Mouse (Mus musculus): ENCODE data around the gene Abcg5. TPM values are rescaled to one million over a fixed set of nuclear protein-coding genes. Genes with fewer than 3 reads are reported as not detected.

The Abcg5 gene
- 1.3 and 22.2 TPM in 2 replicates for total RNA-seq (2021)
- long read RNA-seq, experiment 1, partial matches to known transcripts = 0 of 1 reads
- long read RNA-seq, experiment 1, other reads (novel, unspliced or antisense) = 0 of 1 reads
- long read RNA-seq, experiment 2, transcript Abcg5-201 (13 exons, 2,351 nt) = major isoform, 11 of 18 reads
- long read RNA-seq, experiment 2, partial matches to known transcripts = 1 of 18 reads
- long read RNA-seq, experiment 2, other reads (novel, unspliced or antisense) = 6 of 18 reads

DNA sequence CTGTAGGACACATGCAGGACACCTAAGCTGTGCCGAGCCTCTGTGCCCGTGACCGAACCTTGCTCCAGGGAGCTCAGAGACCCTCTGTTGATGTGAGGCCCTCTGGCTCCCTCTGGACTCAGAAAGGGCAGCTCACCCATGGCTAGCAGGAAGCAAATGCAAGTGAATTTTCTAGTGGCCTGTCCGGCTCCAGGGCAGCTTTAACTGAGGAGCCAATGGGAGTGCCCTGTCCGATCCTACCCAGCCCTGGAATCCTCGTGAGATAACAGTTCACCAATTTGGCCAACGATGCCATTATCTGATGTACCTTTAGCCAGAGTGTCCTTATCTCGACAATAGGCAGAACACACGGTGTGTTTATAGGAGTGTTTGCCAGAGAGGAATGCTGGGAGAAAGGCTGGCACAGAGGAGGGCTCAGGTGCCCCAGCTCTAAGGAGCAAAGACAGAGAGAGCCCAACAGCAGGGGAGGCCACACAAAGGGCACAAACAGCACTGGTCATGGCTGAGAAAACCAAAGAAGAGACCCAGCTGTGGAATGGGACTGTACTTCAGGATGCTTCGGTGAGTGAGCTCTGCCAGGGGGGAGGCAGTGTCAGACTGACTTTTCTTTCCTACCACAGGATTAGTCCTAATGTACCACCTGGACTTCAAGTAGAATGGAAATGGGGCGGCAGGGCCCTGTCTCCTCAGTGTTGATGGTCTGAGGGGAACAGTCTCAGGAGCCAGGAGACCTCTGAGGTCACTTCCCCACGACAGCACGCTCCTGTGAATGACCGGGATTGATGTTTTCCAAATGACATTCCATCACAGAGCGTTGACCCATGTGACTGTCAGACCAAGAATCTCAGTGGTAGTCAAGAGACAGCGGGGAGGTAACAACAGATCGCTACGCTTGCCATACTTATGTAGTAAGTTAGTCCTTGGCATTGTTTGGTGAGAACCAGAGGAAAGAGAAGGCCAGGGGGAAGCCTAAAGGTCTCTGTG, at the start of gene Abcg5:
TSS of gene Abcg5 (minus strand) at position 278 of the 984 bp plus-strand sequence.
- no peak for DNase-seq

DNA sequence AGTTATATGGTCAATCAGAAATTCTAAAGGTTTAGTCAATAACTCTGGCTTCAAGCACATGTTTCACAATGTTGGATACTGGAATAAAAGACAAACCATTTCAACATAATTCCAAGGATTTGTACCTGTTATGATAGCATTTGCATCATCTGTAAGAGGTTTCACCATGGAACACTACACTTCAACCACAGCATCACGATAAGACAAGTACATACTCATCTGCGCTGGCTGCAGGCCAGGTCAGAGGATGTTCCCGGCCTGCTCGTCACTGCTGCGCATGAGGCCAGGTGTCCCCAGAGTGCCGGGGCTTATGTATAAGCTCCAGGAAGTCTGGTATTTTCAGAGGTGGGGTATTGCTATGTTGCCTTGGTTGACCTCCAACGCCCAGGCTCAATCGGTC, 49.8 kb upstream of the Abcg5 start:
- DNase-seq = no peak

DNA sequence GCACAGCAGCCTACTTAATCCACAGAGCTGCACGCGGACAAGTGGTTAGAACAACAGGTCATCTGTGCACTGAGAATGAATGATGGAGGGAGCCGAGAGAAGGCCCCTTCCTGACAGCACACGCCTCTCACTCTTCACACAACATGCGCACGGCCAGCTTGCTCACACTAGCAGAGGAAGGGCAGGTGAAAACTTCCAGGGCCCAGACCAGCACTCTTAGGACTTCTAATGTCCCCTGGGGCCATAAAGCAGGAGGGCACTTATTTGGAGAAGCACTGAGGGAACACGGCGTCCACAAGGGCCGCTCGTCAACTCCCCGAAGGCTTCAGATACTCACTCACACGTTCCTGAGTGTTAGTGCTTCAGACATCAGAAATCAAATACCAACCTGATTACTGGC, 48.5 kb upstream of the Abcg5 start:
- DNase-seq = no peak

DNA sequence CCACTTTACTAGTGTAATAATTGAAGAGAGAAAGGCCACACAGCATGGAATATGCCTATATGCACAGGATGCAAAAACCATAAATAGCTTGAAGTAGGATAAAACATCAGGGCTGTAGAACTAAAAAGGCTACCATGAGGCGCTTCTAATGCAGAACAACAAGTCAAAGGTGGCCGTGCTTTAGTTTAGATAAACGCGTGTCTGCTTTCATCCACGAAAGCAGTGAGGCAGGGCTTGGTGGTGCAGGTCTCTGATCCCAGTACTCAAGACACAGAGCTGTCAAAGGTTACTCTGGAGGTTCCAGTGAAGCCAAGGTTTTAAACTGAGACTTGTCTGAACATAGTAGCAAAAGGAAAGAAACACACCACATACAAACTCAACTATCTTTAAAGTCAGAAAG, 46.3 kb upstream of the Abcg5 start:
- DNase-seq = no peak

DNA sequence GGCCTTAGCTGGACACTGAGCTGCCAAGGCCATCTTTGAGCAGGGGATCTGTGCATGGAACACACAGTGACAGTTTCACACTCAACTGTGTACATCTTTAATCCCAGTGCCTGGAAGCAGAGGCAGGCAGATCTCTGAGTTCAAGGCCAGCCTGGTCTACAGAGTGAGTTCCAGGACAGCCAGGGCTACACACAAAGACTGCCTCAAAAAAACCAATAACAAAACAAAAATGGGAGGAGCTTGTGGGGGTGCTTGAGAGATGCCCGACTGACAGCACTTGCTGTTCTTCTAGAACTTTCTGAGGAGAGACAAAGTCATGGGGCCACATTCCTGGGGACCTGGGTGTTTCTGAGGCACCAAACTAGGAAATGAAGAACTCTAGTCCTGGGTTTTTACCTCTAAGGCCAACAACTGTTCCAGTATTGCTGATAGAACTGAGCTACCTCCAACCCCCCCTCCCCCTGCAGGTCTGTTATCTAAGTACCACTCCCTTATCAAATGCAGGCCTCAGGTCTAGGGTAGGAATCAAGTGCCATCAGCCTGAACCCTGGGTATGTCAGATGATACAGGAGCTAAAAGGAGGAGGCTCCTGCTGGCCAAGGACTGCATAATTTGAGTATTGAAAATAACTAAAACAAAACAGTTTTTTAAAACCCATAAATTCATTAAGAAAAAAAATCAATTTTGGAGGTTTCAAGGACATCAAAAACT, 45.5 kb upstream of the Abcg5 start:
- DNase-seq = no peak

DNA sequence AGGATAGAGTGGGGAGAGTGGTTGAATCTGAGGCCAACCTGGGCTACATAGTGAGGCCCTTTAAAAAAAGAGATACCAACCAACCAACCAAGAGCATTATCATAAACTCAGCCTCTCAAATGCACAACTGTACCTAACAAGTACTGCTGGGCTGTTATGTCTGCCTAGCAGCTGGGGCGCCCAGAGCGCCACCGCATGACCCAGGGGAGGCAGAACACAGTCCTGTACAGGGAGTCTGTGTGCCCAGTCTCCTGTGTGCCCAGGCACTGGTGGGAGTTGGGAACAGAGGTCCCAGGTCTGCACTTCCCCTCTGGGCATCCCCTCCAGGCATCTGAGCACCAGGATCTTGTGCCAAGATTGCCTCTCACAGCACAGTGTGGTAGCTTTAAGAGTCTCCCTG, 42.4 kb upstream of the Abcg5 start:
- no peak for DNase-seq

DNA sequence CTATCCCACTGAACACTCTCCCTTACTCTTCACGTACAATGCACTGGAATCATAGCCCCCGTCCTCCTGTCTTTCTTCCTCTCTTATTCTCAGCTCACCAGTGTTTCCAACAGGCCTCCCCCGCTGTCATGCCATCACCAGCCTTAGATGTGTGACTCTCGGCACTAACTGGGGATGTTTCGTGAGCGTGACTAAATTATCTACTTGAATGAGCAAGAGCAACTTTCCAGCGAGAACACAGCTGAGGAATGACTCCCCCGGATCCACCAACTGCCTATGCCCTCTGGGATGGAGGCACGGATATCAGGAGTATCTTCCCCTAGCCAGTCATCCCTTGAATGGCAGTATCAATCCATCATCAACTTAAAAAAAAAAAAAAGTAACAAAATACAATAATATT, 41.2 kb upstream of the Abcg5 start:
- DNase-seq = no peak

DNA sequence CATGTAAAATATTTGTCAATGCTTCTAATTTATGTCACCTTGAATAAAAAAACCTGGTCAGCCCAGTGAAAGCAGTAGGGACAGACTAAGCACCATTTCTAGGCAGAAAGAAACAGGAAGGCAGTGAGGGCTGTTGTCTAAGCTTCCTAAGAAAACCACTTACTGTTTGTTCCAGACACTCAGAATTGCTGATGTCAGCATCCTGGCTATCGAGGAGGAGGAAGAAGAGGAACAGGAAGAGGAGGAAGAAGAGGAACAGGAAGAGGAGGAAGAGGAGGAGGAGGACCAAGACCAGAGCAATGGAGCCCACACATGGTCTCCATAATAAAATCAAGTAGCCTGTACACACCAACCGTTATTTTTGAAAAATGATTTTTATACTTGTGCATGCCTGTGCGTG, 36.3 kb upstream of the Abcg5 start:
- no peak for DNase-seq

DNA sequence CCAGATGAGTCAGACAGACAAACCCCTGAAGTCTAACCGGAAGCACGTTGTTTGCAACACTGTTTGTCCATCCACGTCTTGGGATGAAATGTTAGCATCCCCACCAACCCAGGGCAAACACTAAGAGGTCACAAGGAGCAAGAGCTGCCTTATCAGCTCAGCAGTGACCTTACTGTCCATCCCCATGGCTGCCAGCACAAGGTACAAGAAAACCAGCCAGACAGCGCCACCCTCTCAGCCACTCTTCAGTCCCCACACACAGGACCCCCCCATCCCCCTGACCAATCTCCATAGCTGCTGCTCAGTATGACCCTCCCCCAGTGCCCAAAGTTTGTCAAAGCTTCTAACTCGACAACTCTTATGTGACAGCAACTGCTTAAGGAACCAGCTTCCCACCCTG, 34.6 kb upstream of the Abcg5 start:
- no peak for DNase-seq

DNA sequence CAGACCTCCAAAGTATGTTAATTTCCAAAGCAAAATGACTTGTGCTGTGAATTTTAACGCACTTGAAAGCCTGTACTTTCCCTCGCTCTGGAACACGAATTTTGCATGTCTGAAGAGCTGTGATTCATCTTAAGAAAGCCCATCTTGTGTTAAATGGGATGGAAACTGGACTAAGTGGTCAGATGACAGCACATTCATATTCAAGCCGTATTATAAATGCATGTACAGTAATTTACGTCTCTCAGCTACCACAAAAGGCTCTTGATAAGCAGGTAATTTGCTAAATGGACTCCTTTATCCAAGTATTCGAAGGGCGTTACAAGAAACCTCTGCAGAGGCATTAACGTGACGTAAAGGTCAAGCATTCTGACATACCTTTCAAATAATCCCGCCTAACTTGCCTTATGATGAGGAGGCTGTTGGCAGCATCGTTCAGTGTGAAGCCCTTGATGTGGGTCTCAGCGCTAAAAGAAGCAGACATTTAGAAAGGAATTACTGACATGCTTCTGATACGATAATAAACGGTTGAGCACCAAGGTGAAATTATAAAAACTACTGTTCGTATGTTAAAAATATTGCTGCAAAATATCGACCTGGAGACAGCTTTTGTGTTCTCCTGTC, 33.6 kb upstream of the Abcg5 start:
- no peak for DNase-seq

DNA sequence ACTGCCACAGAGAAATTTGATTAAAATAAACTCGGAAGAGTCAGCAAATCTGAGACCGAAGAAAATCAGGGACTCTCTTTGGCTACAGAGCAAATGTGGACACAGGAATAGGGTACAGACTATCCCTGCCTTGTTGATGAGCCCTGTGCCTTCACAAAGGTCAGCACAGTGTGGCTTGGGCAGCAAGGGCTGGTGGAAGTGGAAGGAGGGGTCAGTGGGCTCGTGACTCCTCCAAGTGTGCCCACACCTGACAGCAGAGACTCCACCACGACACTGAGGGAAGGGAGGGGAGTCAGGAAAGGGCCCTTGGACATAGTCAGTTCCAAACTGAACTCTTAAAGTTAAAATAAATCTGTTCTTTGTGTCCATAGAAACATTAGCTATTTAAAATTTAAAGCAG, 32.1 kb upstream of the Abcg5 start:
- DNase-seq = no peak

DNA sequence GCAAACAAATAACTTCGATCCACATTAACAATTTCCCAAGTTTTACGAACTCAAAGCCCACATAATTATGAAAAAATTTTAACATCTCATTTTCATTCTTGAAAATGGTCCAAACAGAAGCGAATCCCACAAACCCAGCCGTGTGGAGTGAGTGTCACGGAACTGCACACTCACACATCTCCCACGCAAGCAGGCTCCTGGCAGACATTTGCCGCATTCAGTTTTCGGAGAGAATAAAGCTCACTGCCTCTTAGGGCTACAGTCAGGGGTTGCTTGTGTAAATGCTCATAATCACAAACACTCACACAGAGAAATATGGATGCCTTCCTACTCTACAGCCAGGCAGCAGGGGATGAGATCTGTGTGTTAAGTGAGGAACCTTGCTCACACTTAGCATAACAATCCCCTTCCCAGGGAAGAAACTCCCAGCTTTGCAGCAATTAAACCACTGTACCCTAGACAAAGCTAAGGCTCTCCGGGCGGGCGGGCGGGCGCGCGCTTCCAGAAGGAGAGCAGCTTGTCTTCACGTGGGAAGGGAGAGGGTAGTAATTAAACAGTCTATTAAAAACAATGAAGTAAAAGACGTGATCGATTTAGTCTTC, 30.9 kb upstream of the Abcg5 start:
- DNase-seq = no peak

DNA sequence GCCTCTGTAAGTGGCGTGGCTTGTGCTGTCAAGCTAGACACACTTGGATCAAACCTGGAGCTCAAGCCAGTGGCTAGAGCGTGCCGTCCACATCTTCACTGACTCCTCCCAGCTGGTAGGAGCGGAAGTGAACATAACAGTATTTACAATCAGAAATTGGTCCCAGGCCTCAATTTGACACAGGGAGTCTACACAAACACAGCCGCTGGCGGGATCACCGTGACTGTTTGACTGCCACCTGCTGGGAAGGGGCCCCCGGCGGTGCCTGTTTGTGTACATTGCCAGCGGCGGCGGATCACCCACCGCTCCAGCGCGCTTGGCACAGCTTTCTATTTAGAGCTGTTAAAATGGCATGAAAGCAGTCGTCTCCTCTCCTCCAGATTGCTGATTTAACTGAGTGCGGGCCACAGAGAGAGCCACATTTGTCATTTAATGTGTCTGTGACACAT, 26.6 kb upstream of the Abcg5 start:
- no peak for DNase-seq

DNA sequence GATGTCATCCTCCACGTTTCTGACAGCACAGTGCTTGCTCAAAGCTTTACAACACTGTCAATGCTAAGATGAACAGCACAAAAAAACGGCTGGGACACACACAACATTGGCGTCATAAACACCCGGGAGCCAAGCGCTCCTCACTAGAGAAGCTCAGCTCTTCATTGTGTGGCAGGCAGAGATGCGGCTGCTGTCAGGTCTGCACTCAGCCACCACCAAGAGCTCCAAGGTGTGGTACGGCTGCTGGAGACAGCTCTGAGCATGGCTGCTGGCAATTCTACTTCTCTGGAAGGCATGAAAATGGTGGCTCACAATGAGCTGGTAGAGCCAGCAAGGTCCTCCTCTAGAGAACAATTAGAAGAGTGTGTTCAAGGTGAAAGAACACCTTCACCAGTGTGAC, 26.0 kb upstream of the Abcg5 start:
- DNase-seq = no peak

DNA sequence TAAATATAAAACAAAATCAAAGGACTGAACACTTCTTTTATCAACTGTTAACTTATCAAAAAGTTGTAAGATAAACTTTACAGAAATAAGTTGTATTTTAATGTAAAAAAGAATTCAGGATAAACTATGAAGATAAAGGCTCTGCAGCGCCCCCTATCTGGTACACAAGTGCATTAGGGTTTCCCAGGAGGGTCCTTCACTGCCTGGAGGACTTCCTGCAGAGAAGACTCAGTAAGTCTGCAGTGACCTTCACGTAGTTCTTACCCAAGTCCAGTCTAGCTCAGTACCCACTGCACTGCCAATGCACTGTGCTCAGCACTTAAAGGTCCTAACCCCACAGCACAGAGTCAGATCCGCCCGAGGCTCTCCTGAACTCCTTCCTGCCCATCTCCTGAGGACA, 24.6 kb upstream of the Abcg5 start:
- DNase-seq = no peak

DNA sequence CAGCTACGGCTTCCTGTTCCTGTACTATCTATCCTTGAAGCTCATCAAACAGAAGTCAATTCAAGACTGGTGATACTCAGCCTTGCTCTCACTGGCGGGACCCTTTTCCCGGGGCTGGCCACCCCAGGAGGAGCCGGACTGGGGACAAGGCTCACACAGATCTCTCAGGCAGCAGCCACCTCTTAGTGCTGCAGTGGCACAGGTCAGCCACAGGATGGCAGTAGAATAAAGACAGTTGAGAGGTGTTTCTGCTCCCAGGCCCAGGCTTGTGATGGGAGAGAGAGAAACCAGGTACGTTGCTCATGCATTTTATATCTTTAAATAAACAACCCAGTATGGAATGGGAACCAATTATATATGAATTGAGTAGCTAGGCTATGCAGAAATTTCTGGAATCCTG, 15.9 kb upstream of the Abcg5 start:
- peak; percentile 70 for DNase-seq

DNA sequence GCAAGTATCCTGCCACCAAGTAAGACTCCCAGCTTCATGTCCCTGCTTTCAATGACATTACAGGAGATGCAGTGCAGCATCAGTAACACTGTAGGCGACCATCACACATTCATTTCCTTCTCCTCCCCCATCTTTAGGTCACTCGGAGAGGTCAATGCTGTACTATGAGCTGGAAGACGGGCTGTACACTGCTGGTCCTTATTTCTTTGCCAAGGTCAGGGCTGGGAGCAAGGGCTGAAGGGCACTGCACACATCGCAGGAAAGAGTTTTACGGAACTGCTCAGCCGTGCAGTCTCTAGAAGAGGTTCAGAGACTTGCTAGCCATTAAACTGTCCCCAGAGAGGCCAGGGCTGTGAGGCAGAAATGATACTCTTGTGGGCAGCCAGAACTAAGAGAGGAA, 13.7 kb upstream of the Abcg5 start:
- DNase-seq = no peak

DNA sequence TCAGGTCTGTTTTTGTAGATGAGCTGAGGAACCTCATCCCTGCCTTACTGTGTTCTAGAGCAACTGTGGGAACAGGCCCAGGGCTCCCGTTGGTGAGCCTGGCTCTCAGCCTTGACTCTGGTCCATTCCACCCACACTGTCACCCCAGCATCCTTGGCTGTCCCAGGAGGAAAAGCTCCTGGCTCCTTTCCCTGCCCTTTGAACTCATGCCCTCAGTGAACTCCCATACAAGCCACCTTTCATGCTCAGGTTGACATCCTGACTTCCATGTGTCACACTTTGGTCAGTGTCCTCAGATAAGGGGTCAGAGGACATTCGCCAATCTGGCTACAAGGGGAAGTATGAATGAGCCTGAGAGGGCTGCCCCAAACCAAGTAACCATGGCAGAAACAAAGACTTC, 10.9 kb upstream of the Abcg5 start:
- no peak for DNase-seq

DNA sequence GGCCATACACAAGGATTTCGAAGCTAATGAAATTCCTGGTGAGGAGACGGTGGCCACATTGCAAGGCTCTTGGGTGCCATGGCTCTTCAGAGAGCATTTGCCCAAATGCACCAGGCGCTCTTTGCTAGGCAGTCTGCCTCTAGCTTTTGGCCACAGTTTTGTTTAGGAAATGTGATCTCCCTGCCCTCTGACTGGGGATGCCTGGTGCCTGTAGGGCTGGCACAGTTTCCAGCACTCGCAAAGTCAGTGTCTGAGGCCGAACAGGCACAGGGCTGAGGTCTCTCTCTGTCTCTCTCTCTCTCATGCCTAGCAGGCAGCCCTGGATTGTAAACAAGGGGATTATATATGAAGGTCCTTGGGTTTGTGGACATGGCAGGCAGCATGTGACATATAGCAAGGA, 7.3 kb upstream of the Abcg5 start:
- no peak for DNase-seq

DNA sequence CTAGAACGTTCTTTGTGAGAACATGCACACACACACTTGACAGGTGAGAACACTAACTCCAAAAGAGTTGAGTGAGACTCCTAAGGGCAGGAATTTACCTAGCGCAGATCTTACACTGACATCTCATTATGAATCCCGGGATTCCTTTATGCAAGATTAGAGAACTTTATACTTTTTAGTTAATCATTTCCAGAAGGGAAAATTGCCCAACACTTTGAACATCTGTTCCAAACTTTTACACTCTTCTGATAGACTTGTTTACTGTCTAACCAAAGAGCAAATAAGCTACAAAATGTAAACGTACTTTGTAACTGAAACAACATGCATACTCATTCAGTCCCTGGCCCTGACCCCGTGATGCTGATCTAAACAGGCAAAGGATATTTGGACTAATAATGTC, 6.5 kb upstream of the Abcg5 start:
- DNase-seq = no peak

DNA sequence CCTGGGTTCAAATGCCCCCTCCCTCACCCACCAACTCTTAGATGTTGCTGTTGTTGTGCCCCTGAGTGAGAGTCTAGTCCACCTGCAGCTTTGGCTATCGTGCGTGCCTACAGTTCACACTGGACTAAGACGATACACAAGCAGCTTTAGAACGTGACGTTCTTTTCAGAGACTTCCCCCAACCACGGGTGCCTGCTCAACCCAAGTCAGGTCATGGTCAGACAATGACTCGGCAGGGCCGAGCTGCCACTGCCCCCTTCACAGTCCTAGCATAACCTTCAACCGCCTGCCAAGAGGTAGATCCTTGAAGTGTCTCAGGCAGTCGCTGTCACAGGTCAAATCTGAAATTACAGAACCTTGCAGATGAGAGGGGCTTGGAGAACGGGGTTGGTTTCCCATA, 6.0 kb upstream of the Abcg5 start:
- DNase-seq = peak; percentile 76

DNA sequence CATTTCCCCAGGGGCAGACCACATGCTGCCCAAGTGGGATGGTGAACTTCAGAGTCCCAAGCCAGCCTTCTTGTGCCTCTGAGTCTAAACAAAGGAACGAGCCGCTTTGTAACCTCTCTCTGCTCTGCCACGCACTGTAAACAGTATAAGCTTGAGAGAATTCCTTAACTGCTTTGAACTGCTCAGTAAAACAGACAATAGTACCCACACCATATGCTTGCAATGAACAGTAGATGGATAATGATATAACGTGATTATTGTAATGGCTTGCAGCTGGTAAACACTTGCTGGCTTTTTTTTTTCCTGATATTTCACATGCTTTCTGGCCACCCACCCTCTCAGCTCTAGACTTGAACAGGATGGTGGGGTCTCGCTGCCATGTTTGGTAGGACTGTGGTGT, 5.2 kb upstream of the Abcg5 start:
- DNase-seq = no peak

Data from adrenal gland, postnatal 14 days (tissue).